Mouse (Mus musculus): ENCODE results near the gene Hoxd8.

Hoxd8 gene

DNA sequence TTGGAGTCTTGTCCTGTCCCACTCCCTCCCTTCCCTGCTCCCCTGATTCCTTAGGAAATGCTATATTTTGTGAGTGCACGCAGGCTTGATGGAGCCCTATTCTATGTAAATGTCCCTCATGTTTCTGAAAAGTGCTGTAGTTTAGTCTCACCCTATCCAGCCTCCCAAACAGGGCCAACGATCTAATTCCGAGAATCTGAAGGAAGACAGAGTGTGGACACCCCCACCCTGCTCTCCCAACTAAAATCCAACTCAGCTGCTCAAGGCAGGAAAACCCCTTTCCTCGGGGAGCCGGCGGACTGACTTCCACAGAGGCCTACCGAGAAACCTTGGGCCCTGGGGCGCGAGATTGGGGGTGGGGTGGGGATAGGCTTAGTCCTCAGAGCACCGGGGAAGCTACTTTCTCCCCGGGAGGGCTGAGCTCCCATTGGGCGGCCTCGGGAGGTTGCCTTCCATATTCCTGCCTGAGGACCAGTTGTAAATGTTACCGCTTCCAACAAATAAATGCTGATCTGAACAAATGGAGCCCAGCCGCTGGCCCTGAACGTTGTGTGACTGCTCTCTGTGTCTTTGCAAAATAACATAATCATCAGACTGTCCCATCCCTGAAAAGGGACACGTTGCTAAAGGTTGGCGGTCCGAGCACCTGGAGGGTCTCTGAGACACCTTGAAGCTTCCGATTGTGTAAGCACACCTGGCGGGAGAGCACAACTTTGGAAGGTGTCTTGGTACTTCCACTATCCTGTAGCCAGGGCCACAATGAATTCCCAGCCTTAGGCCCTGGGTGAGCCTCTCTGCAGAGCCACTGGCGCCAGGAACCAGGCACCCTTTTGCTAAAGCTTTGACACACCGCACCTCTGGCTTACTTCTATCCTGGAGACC is 4.5 kb upstream of the Hoxd8 start:
- DNase-seq: peak; percentile 76

GRCm38 (mm10) chr2:74700546-74701112 is 3.8 kb upstream of the Hoxd8 start:
- peak; percentile 89 for DNase-seq

DNA sequence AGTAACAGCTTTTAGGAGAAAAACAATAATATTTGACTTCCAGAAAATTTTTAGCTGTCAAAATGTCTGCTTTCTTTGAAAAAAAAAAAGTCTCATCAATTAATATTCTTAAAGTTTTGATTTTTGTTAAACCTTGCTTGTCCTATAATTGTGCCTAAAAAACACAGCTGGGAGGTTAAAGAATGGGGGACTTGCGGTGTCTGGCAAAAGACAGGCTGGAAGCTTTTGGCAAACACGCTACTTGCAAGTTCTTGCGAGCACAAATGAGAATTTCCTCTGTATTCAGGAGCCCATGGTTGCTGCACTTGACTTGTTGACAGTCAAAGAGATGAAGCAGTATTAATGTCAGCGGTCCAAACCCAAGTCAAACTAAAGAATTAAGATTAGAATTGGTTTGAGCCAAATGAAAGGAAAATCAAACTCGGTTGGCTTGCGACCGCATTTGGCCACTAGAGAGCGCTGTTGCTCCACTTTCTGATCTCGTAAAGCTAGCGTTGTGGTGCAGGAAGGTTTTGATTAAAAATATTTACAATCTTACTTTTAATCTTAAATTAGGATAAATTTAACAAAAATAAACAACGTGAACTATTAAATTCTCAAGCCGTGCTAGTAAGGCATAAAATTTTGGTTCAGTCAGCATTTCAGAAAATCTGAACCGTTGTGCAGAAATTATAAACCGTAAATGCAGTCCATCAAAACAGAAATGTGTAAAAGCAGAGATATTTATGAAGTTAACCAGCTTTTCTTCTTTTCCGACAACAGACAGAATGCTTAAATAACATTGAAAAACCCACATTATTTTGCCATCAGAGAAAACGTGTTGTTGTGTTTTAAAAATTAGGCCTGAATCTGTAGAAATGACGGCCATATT is 2.2 kb upstream of the Hoxd8 start:
- DNase-seq: peak; percentile 84

GRCm38 (mm10) chr2:74702820-74703219 is 1.6 kb upstream of the Hoxd8 start:
- no peak for DNase-seq

GRCm38 (mm10) chr2:74703317-74703716 is 1.1 kb upstream of the Hoxd8 start:
- no peak for DNase-seq

DNA sequence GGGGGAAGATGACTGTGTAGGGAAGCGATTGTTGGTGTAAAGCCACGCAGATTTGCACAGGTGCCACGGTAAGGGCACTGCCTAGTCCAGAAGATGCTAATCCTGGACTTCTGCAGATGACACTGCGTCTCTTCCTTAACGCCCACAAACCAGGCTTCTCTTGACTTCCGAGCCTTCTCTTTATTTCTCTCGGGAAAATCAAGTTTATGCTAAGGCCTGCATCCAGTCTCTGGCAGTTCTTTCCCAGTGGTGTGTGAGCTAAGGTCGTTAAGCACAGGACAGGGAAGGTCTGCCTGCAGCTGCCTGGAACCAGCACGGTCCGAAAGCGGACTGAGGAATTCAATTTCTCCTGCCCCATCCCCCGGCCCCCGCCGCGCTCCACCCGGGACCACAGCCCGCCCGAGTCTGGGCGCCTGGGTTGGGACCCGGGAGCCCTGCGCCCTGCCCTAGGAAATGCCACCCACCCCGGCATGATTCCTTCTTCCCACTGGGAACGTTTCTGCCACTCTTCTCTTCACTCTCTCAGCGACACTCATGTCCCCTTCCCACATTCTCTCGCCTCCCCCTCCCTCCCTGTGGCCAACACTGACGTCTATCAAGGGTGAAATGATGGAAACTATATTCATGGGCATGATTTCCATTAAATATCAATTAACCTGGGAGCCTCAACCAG is 559 bp upstream of the Hoxd8 start:
- DNase-seq: peak; percentile 82

DNA sequence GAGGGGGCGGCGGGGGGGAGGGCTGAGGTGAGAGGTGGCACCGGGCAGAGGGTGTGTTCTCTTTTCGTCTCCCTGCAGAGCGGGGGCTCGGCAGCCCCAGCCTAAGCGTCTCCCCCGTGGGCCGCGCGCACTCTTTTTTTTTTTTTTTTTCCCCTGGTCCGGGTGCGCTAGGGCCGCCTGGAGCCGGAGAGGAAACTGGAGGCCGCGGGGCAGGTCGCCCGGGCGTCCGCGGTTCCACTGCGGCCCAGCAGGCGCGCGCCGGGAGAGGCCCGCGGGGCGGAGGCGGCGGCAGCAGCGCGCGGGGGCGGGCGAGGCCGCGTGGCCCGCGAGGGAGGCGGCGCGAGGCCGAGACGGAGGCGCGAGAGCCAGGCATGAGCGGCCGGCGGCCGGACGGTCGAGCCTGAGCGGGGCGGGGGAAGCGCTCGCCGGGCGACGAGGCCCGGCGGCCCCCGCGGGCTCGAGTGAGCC is 618 bp downstream of the Hoxd8 start:
- peak; percentile 94 for DNase-seq

- DNase-seq: peak; percentile 92
These were observed 1.2 kb downstream of the Hoxd8 start for GRCm38 (mm10) chr2:74705467-74706089.

DNA sequence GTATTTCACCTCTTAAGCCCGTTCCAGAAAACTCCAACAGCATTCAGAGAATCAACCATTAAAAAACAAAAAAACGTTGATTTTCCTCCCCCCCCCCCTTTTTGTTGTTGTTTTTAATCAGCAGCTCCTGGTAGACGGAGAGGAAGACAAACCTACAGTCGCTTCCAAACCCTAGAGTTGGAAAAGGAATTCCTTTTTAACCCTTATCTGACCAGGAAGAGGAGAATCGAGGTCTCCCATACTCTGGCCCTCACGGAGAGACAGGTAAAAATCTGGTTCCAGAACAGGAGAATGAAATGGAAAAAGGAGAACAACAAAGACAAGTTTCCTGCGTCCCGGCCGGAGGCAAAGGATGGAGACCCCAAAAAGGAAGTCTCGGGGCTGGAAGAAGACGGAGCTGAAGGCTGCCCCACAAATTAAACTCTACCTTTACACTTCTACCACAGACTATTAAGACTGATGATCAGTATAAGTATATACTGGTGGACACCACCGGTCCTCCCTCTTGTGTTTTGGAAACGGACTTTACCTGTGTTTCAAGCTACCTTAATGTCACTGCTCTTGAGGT is 2.1 kb downstream of the Hoxd8 start:
- DNase-seq: peak; percentile 61

- DNase-seq: peak; percentile 81
These were observed 3.2 kb downstream of the Hoxd8 start for GRCm38 (mm10) chr2:74707599-74707998.

DNA sequence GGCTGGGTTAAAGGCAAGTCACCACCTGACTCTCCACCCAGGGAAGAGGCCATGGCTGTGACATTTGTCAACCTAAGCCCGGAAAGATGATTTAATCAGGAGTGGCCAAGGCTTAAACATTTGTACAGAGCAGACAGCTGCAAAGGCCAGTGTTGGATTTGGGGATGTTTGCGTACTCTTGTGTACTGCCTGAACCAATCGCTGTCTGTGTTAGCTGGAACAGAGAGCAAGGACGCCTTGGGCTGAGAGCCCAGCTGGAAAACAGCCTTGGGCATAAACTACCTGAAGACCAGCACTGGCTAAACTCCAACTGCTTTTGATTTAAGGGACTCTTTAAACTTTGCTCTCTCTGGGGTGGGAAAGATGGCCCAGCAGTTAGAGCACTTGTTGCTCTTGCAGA is 4.3 kb downstream of the Hoxd8 start:
- DNase-seq: peak; percentile 86

DNA sequence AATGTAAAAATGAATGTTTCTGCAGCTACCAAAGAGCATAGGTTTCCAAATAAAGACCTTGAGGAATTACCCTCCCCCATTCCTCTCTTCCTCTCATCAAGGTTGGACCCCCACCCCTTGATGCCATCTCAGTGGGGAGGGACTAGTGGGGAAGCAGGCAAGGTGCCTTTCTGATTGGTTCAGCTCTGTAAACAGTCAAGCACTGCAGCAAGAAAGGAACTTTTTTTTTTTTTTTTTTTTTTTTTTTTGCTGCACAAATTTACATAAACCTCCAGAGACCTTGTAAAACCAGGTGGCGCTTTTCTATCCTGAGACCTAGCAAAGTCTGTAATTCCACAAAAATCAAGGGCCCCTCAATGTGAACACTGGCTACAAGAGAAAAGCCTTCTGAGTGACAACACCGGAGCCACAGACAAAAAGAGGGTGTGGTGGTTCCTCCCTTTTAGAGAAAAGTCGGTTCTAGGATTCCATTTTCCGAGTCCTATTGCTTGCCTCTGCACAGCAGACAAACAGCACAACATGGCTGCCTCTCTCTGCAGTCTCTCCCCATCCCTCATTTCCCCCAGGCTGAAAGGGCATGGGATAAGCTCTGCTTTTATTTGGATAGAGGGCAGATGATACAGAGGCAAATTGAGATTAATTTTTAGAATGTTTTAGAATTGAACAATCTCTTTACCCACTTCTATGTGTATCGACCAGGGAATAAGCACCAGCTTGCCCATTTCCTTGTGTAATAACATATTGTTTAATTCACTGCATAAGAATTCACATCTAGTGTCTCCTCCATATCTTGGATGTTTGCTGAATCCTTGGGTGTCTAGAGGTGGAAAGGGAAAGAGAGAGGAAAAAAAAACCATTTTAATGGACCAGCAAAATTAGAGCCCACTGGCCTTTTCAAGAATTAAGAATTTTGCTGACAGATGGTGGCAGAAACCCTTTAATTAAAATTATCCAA is 5.3 kb downstream of the Hoxd8 start:
- no peak for DNase-seq

- DNase-seq: no peak
These were observed 6.6 kb downstream of the Hoxd8 start for GRCm38 (mm10) chr2:74710929-74711543.

- DNase-seq: peak; percentile 95
These were observed 7.6 kb downstream of the Hoxd8 start, which contains the start of the genes Hoxd3 and Hoxd4 for GRCm38 (mm10) chr2:74711721-74712621. Hoxd3 (plus strand) TSS chr2:74711927. Hoxd4 (plus strand) TSS chr2:74711929.

DNA sequence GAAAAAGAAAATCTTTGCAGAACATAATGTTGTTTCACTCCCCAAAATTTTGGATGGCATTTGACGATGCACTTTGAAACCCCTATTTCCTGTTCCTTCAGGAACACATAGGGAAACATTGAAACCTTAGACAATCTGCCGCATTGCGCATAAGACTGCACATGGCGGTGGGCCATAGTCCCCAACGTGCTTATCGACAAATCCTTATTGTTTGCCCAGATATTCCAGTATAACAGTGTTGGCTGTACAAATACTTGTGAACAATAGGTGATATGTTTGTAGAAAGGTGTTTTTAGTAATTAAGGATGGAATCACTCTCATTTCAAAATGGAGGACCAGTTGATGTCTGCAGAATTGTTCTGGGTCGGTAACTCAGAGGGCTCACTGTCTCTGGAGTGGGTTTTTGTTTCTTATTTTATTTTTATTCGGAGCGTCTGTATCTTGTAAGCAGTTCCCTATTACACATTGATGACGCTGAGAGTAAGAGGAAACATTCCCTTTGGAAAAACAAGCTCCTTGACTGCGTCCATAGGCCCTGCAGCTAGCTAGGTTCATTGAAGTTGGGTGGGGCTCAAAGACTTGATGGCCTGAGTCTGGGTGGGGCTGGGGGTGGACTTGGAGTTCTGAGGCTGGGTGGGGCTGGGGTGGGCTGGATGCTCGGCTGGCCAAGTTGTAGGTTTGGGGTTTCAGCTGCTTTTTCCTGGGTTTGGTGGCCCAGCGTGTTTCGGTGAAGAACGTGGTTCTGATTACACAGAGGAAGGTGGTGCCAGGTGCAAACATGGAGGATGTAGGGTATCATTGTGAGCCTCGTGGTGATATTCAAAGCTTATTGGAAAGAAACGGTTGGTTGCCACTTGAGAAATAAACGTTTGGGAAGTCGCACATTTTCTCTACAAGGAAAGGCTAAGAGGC is 9.1 kb downstream of the Hoxd8 start:
- DNase-seq: no peak

DNA sequence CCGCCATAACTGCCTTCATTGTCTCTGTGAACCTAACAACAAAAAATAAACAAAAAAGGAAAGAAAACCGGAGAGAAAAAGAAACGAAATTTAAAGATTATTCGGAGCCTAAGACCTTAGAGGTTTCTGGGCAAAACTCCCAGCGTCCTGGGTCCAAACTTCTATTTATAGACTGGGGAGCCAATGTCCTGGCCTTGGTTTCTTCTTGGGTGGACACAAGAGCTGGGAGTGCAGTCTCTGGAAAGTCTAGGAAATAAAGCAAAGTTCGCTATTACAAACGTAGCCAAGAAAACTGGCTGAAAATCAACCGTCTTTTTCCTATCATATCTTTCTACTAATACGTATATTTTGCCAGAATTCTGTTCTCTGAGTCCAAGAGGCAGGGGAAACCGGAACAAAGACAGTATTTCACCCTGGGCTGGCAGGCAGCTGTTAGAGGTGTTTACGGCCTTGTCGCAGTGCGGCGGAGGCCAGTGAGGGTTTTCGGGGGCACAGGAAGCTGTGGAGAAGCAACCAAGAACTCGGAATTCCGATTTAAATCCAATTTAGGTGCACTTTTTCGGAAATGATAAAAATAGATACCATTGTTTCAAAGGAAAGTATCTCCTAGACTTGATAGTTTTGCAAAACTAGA is 9.9 kb downstream of the Hoxd8 start:
- DNase-seq: no peak

- no peak for DNase-seq
These were observed 10.5 kb downstream of the Hoxd8 start for GRCm38 (mm10) chr2:74714881-74715280.
